Mouse (Mus musculus) spleen, adult 2 months (tissue): ENCODE measurements around the gene Gatd1. TPM values are rescaled to one million over a fixed set of nuclear protein-coding genes. Genes with fewer than 3 reads are reported as not detected.

Experiments used
- DNase-seq, 2 experiments: peaks; one replicate each; pipeline versions ENCODE4 v3.0.0 to v3.0.0-alpha.2; 2012 to 2021; ENCODE audit warnings: low spot score in 2 of 2, low read depth in 1 of 2
- H3K27ac ChIP-seq: fragments of 200-500 bp; 2 replicates; pipeline ENCODE4 v1.5.1; 2012; ENCODE audit warnings: low read length, inconsistent platforms; ENCODE audit not compliant: insufficient read depth
- H3K27me3 ChIP-seq: fragments of 200-500 bp; 2 replicates; pipeline ENCODE4 v1.6.1; 2012; ENCODE audit warnings: mild to moderate bottlenecking, moderate library complexity, low read length, inconsistent platforms; ENCODE audit not compliant: control insufficient read depth, insufficient read depth
- H3K36me3 ChIP-seq: fragments of 200-500 bp; 2 replicates; pipeline ENCODE4 v1.6.1; 2012; ENCODE audit warnings: mild to moderate bottlenecking, low read length, inconsistent platforms; ENCODE audit not compliant: control insufficient read depth, insufficient read depth
- H3K4me1 ChIP-seq: fragments of 200-500 bp; 2 replicates; pipeline ENCODE4 v1.6.1; 2011; ENCODE audit warnings: inconsistent platforms; ENCODE audit not compliant: control insufficient read depth, insufficient read depth, insufficient read length
- H3K4me3 ChIP-seq: fragments of 200-500 bp; 2 replicates; pipeline ENCODE4 v1.5.1; 2011; ENCODE audit warnings: mild to moderate bottlenecking, inconsistent platforms; ENCODE audit not compliant: insufficient read depth, insufficient read length; ENCODE audit errors: extremely low read depth
- CTCF ChIP-seq: fragments of 200-500 bp; IDR thresholded peaks from 2 replicates; pipeline ENCODE4 v1.5.1; 2011; ENCODE audit warnings: mild to moderate bottlenecking, inconsistent platforms; ENCODE audit not compliant: insufficient read depth, insufficient read length, insufficient replicate concordance; ENCODE audit errors: extremely low read depth
- POLR2A ChIP-seq: fragments of 200-500 bp; IDR thresholded peaks from 2 replicates; pipeline ENCODE4 v1.6.1; 2011; ENCODE audit warnings: low read depth, low read length, inconsistent platforms
- WGBS: fragments of 180-500 bp; shearing (Covaris S2); methylation state at CpG from one replicate; pipeline ENCODE4 v1.1.7; 2018; 5-methylcytosine and 5-hydroxymethylcytosine counted together
- polyA plus RNA-seq: library from polyadenylated mRNA; depleted of rRNA; stranded (reverse); fragments of >200 nt; gene quantifications from 2 replicates; pipeline ENCODE4 v1.2.3, GENCODE M21; 2012

Gene Gatd1
- polyA plus RNA-seq, 1 experiment: 56.7 TPM

DNA sequence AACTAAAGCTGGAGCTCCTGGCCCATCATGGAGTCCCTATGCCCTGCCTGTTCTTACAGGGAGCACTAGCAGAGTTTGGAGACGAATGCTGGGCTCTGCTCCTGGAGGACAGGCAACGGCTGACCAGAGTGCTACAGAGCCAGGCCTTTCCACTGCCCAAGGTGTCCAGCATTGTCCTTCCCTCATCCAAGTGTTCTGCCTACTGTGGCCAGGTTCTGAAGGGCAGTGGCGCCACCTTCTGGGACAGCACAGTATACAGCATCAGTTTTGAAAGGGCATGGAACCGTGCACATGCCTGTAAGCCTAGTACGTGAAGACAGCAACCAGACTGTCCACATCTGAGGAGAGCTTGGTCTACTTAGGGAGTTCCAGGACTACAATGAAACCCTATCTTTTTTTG lies 10.6 kb downstream of the Gatd1 start:
- Histone ChIP-seq H3K36me3 (peaks cover 35% of the 10 kb centered on the region), H3K4me3 (no peak overlapping the region), H3K27ac (no peak overlapping the region), H3K27me3 (no peaks in the 10 kb centered on the region), H3K4me1 (no peaks in the 10 kb centered on the region)
- TF ChIP-seq POLR2A (no peak), CTCF (peak; percentile 87; the same call in 1 of the 2 replicates)
- WGBS: 48% methylated on average over 5 of the region's 5 CpGs
- DNase-seq: peak in 1 of 2 experiments; percentile 55

DNA sequence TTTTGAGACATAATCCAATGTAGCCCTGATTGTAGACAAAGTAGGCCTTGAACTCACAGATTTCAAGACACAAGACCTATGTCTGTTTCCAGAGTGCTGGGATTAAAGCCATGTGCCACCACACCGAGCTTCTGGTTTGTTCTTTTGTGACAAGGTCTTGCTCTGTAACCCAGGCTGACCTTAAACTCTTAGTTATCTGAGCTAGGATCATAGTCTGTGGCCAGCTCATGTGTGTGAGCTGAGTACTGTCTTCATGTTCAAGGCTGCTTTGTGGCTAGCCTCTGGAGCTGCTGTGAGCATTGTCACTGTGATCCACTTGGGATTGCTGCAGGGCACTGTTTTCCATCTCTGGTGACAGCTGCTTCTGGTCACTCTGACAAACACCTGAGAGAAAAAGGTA lies 18.6 kb downstream of the Gatd1 start:
- H3K27ac ChIP-seq: no peak overlapping the region
- no peak overlapping the region for H3K4me3 ChIP-seq
- H3K36me3 ChIP-seq: peaks cover 22% of the 10 kb centered on the region
- WGBS: 69% methylated on average over 1 of the region's 1 CpGs
- H3K27me3 ChIP-seq: no peaks in the 10 kb centered on the region
- no peak for DNase-seq
- H3K4me1 ChIP-seq: peaks cover 4% of the 10 kb centered on the region; the same call in 1 of the 2 replicates
- TF ChIP-seq POLR2A: no peak
- no peak for TF ChIP-seq CTCF

GRCm38 (mm10) chr7:141394771-141395170 lies 19.2 kb downstream of the Gatd1 start:
- TF ChIP-seq CTCF: peak; percentile 79; the same call in 1 of the 2 replicates
- TF ChIP-seq POLR2A: no peak
- H3K4me1 ChIP-seq: peaks cover 4% of the 10 kb centered on the region; the same call in 1 of the 2 replicates
- no peaks in the 10 kb centered on the region for H3K27me3 ChIP-seq
- peaks cover 16% of the 10 kb centered on the region for H3K36me3 ChIP-seq
- H3K4me3 ChIP-seq: no peak overlapping the region
- DNase-seq: peak; percentile 47 to 52
- H3K27ac ChIP-seq: no peak overlapping the region
- 22% methylated on average over 6 of the region's 6 CpGs for WGBS

DNA sequence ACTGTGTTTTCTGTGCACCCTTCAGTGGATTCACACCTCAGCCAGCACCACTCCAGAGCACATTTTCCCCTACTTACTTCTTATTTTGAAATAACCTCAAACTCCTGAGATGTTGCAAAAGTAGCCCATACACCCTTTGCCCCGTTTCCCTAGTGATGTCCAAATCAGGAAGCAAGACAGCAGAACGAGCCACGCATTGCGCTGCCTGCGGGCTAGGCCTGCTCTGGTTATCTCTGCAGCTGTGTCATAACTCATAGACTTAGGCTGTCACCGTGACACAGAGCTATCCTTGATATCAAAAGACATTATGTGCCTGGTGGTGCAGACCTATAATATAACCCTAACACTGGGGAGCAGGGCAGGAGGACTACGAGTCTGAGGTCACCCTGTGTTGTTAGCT lies 19.8 kb downstream of the Gatd1 start:
- H3K4me3 ChIP-seq: no peak overlapping the region
- peaks cover 14% of the 10 kb centered on the region for H3K36me3 ChIP-seq
- TF ChIP-seq CTCF (no peak), POLR2A (no peak)
- no peak for DNase-seq
- WGBS: 44% methylated on average over 7 of the region's 7 CpGs
- peaks cover 4% of the 10 kb centered on the region; the same call in 1 of the 2 replicates for H3K4me1 ChIP-seq
- H3K27ac ChIP-seq: 0 out of 2 replicates have a peak overlapping the region, but pooled peaks have one; percentile 35
- no peaks in the 10 kb centered on the region for H3K27me3 ChIP-seq

DNA sequence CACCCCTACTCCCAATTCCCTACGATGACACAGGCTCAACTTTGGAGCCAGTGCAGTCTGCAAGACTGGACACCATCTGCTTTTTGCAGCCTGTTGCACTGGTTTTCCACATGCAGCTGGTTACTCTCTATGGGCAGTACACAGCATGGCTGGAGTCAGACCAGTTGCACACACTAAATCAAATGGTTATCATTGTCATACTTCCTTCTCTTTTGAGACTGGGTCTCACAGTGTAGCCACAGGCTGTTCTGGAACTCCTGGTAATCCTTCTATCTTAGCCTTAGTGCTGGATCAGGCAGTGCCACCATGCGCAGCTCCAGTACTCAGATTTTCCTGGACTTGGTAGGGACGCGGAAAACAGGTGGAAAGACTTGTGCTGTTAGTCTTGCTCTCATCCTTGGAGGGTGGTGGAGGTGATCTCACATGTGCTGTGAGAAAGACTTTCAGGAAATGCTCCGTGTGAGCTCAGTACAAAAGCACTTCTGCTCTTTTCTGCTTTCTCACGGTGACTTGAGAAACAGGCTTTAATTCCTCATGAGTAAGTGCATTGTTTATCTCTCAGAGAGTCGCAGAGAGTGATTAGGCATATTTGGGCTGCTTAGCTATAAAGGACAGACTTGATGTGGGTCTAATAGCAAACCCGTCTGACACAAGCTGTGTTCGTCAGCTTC lies 21.2 kb downstream of the Gatd1 start:
- WGBS: 15% methylated on average over 9 of the region's 9 CpGs
- H3K4me3 ChIP-seq: peak overlapping the region; percentile 85
- H3K27ac ChIP-seq: peak overlapping the region; percentile 79
- TF ChIP-seq POLR2A (no peak), CTCF (no peak)
- peaks cover 4% of the 10 kb centered on the region; the same call in 1 of the 2 replicates for H3K4me1 ChIP-seq
- no peak for DNase-seq
- H3K27me3 ChIP-seq: no peaks in the 10 kb centered on the region
- peaks cover 5% of the 10 kb centered on the region for H3K36me3 ChIP-seq

DNA sequence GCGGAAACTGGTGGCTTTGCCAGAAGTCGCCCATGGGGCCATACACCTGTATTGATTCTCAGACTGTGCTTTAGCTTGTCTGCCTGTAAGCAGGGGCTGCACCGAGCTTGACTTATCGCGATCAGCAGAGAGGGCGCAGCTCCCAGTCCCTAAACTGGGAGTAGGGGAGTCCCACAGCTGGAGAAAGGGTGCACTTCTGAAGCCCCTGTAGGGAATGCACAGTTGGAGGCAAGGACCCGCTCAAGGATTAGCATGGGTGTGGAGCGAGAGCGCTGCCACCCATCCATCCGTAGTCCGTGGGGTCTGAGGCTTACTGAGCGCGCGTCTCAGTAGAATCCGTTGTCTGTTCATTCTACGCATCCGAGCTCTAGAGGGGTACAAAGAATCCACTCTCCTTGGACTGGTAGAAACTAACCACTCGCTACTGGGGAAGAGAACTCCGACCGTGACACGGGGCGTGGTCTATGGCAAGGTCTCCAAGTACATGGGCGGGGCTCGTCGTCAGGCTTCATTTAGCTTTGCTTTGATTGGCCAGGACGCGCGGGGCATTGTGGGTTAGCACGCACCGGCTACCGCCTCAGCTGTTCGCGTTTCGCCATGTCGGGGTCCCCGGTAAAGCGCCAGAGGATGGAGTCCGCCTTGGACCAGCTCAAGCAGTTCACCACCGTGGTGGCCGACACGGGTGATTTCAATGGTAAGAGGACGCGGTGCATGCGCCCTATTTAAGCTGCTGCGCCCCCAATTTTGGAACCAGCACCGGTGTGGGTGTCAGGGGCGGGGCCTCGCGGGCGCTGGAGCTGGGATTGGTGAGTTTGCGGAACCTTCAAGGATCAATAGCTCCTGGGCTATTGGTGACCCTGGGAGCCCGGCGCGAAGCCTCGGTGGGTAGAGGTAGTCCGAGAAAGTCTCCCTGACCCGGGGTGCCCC lies 22.0 kb downstream of the Gatd1 start, which contains the start of gene Taldo1:
Gene Taldo1, plus strand, starts transcription at position 575 of the 927 bp plus-strand sequence.
- Histone ChIP-seq H3K4me3 (peak within 1 kb of the TSS; percentile 85), H3K27me3 (no peaks in the 10 kb centered on the region), H3K27ac (peak within 1 kb of the TSS; percentile 79), H3K4me1 (peaks cover 4% of the 10 kb centered on the region; the same call in 1 of the 2 replicates), H3K36me3 (peaks cover 5% of the 10 kb centered on the region)
- TF ChIP-seq POLR2A (peak; percentile 51), CTCF (no peak)
- peak; percentile 86 to 99 for DNase-seq
- under 1% methylated on average over 57 of the region's 57 CpGs for WGBS
